Mouse (Mus musculus): Measurements from ENCODE around the gene Tmem132b. TPM values are rescaled to one million over a fixed set of nuclear protein-coding genes. Genes with fewer than 3 reads are reported as not detected.

Tmem132b gene
- total RNA-seq, 2 experiments from 2014 or later = not detected

Other genes starting within 250 kb of the Tmem132b start
- gene Scarb1, start 190.7 kb upstream of the Tmem132b start, total RNA-seq (2015; ENCODE audit: low replicate concordance) = 33.9 and 39.0 TPM in 2 replicates
- 35.3 and 44.2 TPM in 2 replicates for gene Scarb1, start 190.7 kb upstream of the Tmem132b start, total RNA-seq (2017; ENCODE audit: low replicate concordance)
- gene Gm10382, start 142.5 kb upstream of the Tmem132b start, total RNA-seq (2015; ENCODE audit: low replicate concordance) = not detected in 2 replicates
- gene Gm10382, start 142.5 kb upstream of the Tmem132b start, total RNA-seq (2017; ENCODE audit: low replicate concordance) = not detected in 2 replicates
- gene Ubc, start 141.6 kb upstream of the Tmem132b start, total RNA-seq (2015; ENCODE audit: low replicate concordance) = 158 and 186 TPM in 2 replicates
- 215 and 222 TPM in 2 replicates for gene Ubc, start 141.6 kb upstream of the Tmem132b start, total RNA-seq (2017; ENCODE audit: low replicate concordance)
- 3.2 and 5.0 TPM in 2 replicates for gene Dhx37, start 97.7 kb upstream of the Tmem132b start, total RNA-seq (2015; ENCODE audit: low replicate concordance)
- 3.6 and 15.9 TPM in 2 replicates for gene Dhx37, start 97.7 kb upstream of the Tmem132b start, total RNA-seq (2017; ENCODE audit: low replicate concordance)
- gene Bri3bp, start 90.2 kb upstream of the Tmem132b start, total RNA-seq (2015; ENCODE audit: low replicate concordance) = 5.4 and 10.5 TPM in 2 replicates
- gene Bri3bp, start 90.2 kb upstream of the Tmem132b start, total RNA-seq (2017; ENCODE audit: low replicate concordance) = 2.0 and 2.4 TPM in 2 replicates
- 6.5 and 13.4 TPM in 2 replicates for gene Aacs, start 56.0 kb upstream of the Tmem132b start, total RNA-seq (2015; ENCODE audit: low replicate concordance)
- 1.2 and 7.1 TPM in 2 replicates for gene Aacs, start 56.0 kb upstream of the Tmem132b start, total RNA-seq (2017; ENCODE audit: low replicate concordance)

Data from erythroid progenitor cell, adult 5-6 weeks (primary cell).